Mouse (Mus musculus): ENCODE results near the gene Uck2.

DNA sequence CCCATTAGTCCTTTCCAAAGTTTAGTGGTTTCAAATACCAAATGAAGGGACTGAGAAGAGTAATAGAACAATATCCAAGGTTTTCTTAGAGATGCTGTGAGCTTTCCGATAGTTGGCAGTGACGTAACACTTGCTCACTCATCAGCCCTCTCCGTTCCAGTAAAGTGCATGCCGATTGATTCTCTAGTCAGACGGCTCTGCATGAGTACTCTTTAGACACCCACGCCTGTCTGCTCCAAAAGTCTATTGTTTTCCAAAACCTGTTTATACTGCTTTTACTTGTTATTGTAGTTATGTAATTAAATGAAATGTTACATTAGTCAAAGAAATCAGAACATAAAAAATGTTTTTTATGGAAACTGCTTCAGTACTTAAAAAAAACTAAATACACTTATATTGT lies 43.7 kb upstream of the Uck2 start:
- TF ChIP-seq POLR2A (IDR thresholded peaks at IDR 0.05; ENCODE audit: control insufficient read depth, low read depth, low read length): no peak
- TF ChIP-seq CTCF (IDR thresholded peaks at IDR 0.05; ENCODE audit: control insufficient read depth, insufficient read depth, insufficient replicate concordance, low read depth, low read length): no peak
